Mouse (Mus musculus) hindbrain, embryonic 12.5 days (tissue): Measurements from ENCODE around the gene Dnmt3l. TPM values are rescaled to one million over a fixed set of nuclear protein-coding genes. Genes with fewer than 3 reads are reported as not detected.

Experiments used
- ATAC-seq: fragments of 200-750 bp; cut with Nextera tagmentation; 2 replicates; pipeline ENCODE4 v1.8.0; 2017; ENCODE audit warnings: moderate TSS enrichment; ENCODE audit not compliant: low FRiP score
- H3K27ac ChIP-seq: fragments of 300-500 bp; sonication (generic); 2 replicates; pipeline ENCODE4 v1.5.1; 2016; ENCODE audit warnings: mild to moderate bottlenecking
- H3K27me3 ChIP-seq: fragments of 300-500 bp; sonication (generic); 2 replicates; pipeline ENCODE4 v1.6.1; 2016; ENCODE audit warnings: mild to moderate bottlenecking
- H3K36me3 ChIP-seq: fragments of 300-500 bp; sonication (generic); 2 replicates; pipeline ENCODE4 v1.6.1; 2016; ENCODE audit warnings: mild to moderate bottlenecking
- H3K4me1 ChIP-seq: fragments of 300-500 bp; sonication (generic); 2 replicates; pipeline ENCODE4 v1.6.1; 2016
- H3K4me2 ChIP-seq: fragments of 300-500 bp; sonication (generic); replicated peaks from 2 replicates; pipeline ENCODE4 v1.6.1; 2016; ENCODE audit warnings: mild to moderate bottlenecking
- H3K4me3 ChIP-seq: fragments of 300-500 bp; sonication (generic); 2 replicates; pipeline ENCODE4 v1.5.1; 2016; ENCODE audit warnings: mild to moderate bottlenecking
- H3K9ac ChIP-seq: fragments of 300-500 bp; sonication (generic); 2 replicates; pipeline ENCODE4 v1.6.1; 2016; ENCODE audit warnings: mild to moderate bottlenecking, moderate library complexity
- H3K9me3 ChIP-seq: fragments of 300-500 bp; sonication (generic); replicated peaks from 2 replicates; pipeline ENCODE4 v1.6.1; 2016; ENCODE audit warnings: mild to moderate bottlenecking
- WGBS: fragments of 180-500 bp; shearing (Covaris S2); methylation state at CpG from one replicate; pipeline ENCODE4 v1.1.7; 2016; 5-methylcytosine and 5-hydroxymethylcytosine counted together
- polyA plus RNA-seq: library from polyadenylated mRNA; unstranded; fragments of >200 nt; fragmentation: Nextera tagmentation; extraction: Ambion mirVana; gene quantifications from 2 replicates; pipeline ENCODE4 v1.2.1, GENCODE M21; 2016

Dnmt3l gene
- polyA plus RNA-seq, result 0.48 TPM in 1 of 2 replicates, not detected in the other

DNA sequence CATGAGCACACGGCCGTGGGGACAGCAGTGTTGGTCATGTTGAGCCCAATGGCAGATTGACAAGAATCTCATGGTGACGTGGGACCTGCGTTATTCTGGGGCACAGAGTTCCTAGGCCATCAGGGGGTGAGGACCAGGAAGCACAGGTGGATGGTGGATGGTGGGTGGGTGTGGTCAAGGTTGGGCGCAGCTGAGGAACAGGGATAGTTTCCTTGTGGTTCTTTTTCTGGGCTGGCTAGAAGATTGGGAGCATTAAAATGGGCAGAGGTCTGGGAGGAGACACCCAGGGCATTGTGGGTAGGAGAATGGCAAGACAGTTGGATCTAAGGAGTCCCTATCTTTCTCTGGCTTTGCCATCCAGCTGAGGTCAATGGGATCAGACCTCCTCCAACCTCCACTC lies at the start of gene Dnmt3l:
Dnmt3l (plus strand) TSS at position 301 of the 400 bp plus-strand sequence.
- H3K36me3 ChIP-seq, result no peaks in the 10 kb centered on the region
- no peak within 1 kb of the TSS for H3K27ac ChIP-seq
- 92% methylated on average over 5 of the region's 5 CpGs for WGBS
- H3K9ac ChIP-seq, result no peak within 1 kb of the TSS
- H3K4me3 ChIP-seq, result no peak within 1 kb of the TSS
- ATAC-seq, result no peak
- H3K27me3 ChIP-seq, result peaks cover 11% of the 10 kb centered on the region; the same call in 1 of the 2 replicates
- no peak within 1 kb of the TSS for H3K4me2 ChIP-seq
- no peaks in the 10 kb centered on the region for H3K9me3 ChIP-seq
- no peaks in the 10 kb centered on the region for H3K4me1 ChIP-seq

DNA sequence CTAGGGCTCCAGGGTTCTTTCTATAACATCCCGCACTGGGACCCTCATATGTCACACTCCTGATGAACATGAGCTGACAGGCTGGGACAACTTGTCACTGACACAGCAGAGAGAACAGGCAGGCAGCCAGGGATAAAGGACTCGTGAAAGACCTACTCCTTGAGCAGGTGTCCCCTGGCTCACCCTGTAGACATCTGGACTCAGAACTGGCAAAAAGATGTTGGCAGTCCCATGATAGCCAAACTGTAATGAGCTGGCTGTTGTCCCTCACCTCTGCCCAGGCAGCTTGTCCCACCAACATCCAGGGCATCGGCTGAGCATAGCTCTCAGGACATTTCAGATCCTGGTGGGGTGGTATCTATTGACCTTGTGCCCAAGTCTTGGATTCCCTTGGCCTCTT lies 46.1 kb upstream of the Dnmt3l start:
- 98% methylated on average over 3 of the region's 3 CpGs for WGBS
- Histone ChIP-seq H3K27ac (no peak overlapping the region), H3K9me3 (no peaks in the 10 kb centered on the region), H3K9ac (no peak overlapping the region), H3K4me1 (no peaks in the 10 kb centered on the region), H3K4me3 (no peak overlapping the region), H3K4me2 (no peak overlapping the region), H3K27me3 (no peaks in the 10 kb centered on the region), H3K36me3 (peaks cover 92% of the 10 kb centered on the region)
- no peak for ATAC-seq

DNA sequence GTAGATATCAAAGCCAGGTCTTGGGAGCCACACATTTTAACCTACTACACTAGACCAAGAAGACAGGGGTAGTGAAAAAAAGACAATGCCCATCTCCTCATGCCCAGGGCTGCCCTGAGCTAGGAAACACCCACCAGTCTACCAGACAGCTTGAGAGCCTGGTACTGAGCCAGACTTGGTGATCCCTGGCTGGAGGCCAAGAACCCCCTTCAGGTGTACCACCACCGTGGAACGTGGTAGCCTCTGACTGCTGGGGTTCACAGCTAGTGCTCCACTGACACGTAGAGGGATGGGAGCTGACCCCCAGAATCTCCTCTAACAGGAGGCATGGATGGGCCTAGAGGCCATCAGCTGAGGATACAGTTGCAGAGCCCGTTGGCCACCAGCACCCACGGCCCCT lies 41.5 kb upstream of the Dnmt3l start:
- 92% methylated on average over 5 of the region's 5 CpGs for WGBS
- H3K27me3 ChIP-seq, result no peaks in the 10 kb centered on the region
- no peak for ATAC-seq
- no peak overlapping the region for H3K27ac ChIP-seq
- no peaks in the 10 kb centered on the region for H3K9me3 ChIP-seq
- H3K36me3 ChIP-seq, result peaks cover 86% of the 10 kb centered on the region
- H3K9ac ChIP-seq, result no peak overlapping the region
- no peaks in the 10 kb centered on the region for H3K4me1 ChIP-seq
- no peak overlapping the region for H3K4me3 ChIP-seq
- no peak overlapping the region for H3K4me2 ChIP-seq

DNA sequence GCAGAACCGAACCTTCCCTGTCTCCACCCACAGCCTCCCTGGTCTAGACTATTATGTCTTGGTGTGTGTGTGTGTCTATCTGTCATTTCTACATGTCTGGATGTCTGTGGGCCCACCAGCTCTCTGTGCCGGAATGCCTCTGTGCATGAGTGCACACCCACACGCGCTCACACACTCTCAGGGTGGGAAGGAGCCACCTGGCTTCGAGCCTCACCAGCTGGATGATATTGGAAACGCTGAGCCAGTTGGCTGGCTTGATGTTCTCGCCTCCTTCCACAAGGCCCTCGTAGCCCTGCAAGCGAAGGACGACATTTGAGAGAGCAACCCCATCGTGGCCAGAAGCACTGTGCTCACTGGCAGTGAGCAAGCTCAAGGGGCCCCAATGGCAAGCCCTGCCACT lies 40.0 kb upstream of the Dnmt3l start:
- Histone ChIP-seq H3K9me3 (no peaks in the 10 kb centered on the region), H3K9ac (no peak overlapping the region), H3K27ac (no peak overlapping the region), H3K4me3 (no peak overlapping the region), H3K36me3 (peaks cover 70% of the 10 kb centered on the region), H3K4me1 (peaks cover 8% of the 10 kb centered on the region), H3K4me2 (no peak overlapping the region), H3K27me3 (no peaks in the 10 kb centered on the region)
- 96% methylated on average over 11 of the region's 11 CpGs for WGBS
- ATAC-seq, result no peak

DNA sequence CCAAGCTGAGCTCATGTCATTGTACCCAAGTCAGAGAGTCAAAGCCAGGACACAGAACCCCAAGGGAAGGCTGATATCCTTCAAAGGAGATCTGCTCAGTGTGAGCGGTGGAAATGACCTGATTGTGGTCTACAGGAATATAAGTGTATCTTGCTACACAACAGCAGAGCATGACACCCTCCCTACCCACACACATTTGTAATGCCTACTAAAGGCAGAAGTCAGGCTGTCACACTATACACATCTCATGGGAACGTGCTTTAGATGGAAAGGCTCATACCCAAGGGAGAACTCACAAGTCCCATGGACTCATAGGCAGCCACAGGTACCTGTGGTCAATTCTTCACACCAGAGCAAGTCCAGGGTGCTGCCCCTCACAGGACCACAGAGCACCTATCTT lies 39.4 kb upstream of the Dnmt3l start:
- Histone ChIP-seq H3K36me3 (peaks cover 65% of the 10 kb centered on the region), H3K4me1 (peaks cover 13% of the 10 kb centered on the region), H3K27me3 (no peaks in the 10 kb centered on the region), H3K4me2 (no peak overlapping the region), H3K27ac (no peak overlapping the region), H3K9ac (no peak overlapping the region), H3K4me3 (no peak overlapping the region), H3K9me3 (no peaks in the 10 kb centered on the region)
- ATAC-seq, result no peak
- 95% methylated on average over 2 of the region's 2 CpGs for WGBS

DNA sequence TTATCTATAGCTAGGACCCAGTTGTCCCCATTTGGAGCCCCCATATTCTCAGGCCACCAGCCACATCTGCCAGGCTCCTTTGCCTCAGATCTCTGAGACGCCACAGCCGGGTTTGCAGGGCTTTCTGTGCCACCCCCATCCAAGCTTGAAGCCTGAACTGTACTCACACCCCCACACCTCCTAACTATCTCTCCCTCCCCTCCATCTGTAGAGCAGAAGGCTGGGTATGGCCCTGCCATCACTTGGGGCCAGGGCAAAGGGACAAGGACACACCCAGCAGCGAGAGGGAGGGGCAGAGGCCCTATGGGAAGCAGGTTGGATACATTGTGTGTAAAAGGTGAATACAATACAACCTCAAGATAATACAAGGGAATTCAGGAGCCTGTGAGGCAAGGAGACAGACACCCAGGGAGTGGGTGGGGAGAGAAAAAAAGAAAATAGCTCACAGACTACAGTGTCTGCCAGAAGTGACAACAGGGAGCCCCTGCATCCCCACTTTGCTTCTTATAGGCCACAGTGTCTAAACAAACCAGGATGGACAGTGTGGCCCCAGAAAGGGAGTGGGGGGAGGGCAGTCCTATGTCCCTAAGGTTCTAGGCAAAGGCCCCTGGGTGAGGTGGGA lies 37.2 kb upstream of the Dnmt3l start:
- Histone ChIP-seq H3K4me2 (no peak overlapping the region), H3K27ac (no peak overlapping the region), H3K27me3 (no peaks in the 10 kb centered on the region), H3K9ac (no peak overlapping the region), H3K4me3 (no peak overlapping the region), H3K4me1 (peaks cover 30% of the 10 kb centered on the region), H3K9me3 (no peaks in the 10 kb centered on the region), H3K36me3 (peaks cover 42% of the 10 kb centered on the region)
- ATAC-seq, result no peak
- 93% methylated on average over 3 of the region's 3 CpGs for WGBS

DNA sequence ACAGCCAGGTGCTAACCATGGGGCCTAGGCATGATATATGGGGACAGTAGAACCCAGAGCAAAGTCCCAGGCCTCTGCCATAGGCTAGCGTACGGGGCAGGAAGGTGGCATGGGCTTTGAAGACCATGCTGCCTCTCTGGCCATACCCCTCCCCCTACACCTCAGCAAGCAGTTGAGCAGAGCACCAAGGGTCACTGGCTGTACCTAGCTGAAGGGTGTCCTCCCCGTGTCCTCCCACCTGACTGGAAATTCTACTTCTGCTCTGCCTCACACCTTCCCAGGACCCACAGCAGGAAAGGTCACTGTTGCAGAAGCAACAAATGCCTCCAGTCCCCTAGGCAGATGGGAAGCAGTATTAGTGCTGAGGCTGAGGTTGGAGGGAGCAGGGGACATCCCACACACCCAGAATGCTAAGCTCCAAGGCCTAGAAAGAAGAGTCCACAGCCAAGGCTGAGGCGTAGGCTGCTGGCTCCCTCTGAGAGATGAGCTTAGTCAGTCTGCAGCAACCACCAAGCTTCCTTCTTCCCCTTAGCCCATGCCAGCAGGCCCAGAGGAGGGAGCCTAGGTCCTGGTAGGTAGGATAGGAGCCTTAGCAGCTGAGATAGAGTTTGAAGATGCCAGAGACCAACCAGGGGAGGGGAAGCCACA lies 35.8 kb upstream of the Dnmt3l start:
- Histone ChIP-seq H3K27me3 (peaks cover 2% of the 10 kb centered on the region; the same call in 1 of the 2 replicates), H3K4me2 (no peak overlapping the region), H3K36me3 (peaks cover 29% of the 10 kb centered on the region), H3K9me3 (no peaks in the 10 kb centered on the region), H3K4me3 (no peak overlapping the region), H3K27ac (no peak overlapping the region), H3K4me1 (peaks cover 30% of the 10 kb centered on the region), H3K9ac (peak overlapping the region; percentile 27; the same call in 1 of the 2 replicates)
- no peak for ATAC-seq
- 86% methylated on average over 4 of the region's 4 CpGs for WGBS

DNA sequence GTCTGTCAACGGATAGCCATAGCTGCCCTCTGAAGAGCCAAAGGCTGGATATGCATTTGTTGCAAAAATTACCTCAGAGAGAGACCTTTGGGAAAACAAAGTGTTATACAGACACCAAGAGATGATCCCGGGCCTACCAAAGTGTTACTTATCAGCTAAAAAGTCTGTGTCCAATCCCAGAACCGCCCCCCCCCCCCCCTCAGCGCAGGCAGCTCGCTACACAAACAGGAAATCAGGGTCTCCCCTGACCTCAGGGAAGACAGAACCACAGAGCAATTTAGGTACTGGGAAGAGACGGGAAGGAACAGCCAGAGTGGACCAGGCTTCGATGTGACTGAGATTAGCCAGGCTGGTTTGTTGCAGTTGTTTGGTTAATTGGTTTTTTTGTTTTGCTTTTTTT lies 34.5 kb upstream of the Dnmt3l start:
- 58% methylated on average over 7 of the region's 7 CpGs for WGBS
- Histone ChIP-seq H3K27ac (no peak overlapping the region), H3K27me3 (peaks cover 4% of the 10 kb centered on the region; the same call in 1 of the 2 replicates), H3K9ac (no peak overlapping the region), H3K4me3 (no peak overlapping the region), H3K9me3 (no peaks in the 10 kb centered on the region), H3K36me3 (peaks cover 16% of the 10 kb centered on the region), H3K4me1 (peaks cover 30% of the 10 kb centered on the region), H3K4me2 (no peak overlapping the region)
- no peak for ATAC-seq

DNA sequence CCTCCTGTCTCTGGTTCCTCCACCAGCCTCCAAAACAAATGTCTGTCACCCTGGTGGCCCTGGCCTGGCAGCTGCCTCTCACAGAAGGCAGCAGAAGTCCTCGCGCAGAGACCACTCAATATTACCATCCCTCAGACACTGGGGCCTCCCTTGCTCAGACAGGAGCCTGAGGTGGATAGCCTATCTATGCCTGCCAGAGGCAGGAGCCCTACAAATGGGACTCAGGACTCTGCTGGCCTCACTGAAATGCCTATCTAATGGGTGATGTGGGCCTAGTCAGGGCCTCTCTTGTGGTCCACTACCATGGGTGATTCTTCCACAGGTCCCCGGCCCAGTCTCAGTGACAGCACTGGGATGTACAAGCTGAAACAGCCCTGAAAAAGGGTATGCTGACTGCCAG lies 33.6 kb upstream of the Dnmt3l start:
- peak overlapping the region; percentile 87 for H3K9ac ChIP-seq
- H3K4me2 ChIP-seq, result peak overlapping the region; percentile 79
- H3K4me3 ChIP-seq, result peak overlapping the region; percentile 81; the same call in 1 of the 2 replicates
- H3K27ac ChIP-seq, result peak overlapping the region; percentile 96; the same call in 1 of the 2 replicates
- WGBS, result 83% methylated on average over 3 of the region's 3 CpGs
- H3K4me1 ChIP-seq, result peaks cover 30% of the 10 kb centered on the region
- peaks cover 4% of the 10 kb centered on the region; the same call in 1 of the 2 replicates for H3K27me3 ChIP-seq
- H3K9me3 ChIP-seq, result no peaks in the 10 kb centered on the region
- no peak for ATAC-seq
- H3K36me3 ChIP-seq, result peaks cover 9% of the 10 kb centered on the region

DNA sequence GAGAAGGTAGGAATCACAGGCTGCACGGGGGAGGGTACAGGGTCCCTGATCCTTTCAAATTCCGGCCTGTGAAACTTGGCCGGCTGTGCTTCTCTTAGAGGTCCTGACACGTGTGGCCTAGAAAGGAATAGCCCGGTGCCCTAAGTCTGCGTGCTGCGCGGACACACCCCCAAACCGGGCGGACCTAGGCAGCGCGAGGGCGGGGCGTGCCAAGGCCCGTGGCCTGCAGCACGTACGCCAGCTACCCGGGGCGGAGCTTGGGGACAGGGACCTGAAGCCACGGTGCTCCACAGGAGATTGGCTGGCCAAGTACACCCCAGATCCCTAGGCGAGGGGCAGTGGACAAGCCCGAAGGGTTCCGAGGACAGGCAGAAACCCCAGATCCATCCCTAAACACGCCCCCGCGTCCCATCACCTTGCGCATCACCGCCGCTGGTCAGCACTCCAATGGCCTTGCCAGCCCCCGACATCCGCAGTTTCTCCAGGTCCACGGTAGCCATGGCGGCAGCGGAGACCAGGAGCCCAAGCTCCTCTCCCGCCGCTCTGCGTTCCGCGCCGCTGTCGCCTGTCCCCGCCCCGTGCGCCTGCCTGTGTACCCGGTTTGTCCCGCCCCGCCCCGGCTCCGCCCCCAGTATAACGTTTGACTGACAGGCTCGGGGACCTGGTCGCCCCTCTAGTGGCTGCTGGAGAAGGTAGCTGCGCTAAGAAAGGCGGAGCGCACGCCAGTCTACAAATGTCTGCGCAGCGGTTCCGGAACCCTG lies 32.4 kb upstream of the Dnmt3l start:
- peaks cover 6% of the 10 kb centered on the region for H3K36me3 ChIP-seq
- H3K4me1 ChIP-seq, result peaks cover 30% of the 10 kb centered on the region
- H3K27ac ChIP-seq, result peak overlapping the region; percentile 96
- peak overlapping the region; percentile 81 for H3K4me3 ChIP-seq
- H3K9ac ChIP-seq, result peak overlapping the region; percentile 87
- 1% methylated on average over 59 of the region's 59 CpGs for WGBS
- H3K9me3 ChIP-seq, result no peaks in the 10 kb centered on the region
- H3K4me2 ChIP-seq, result peak overlapping the region; percentile 79
- peaks cover 4% of the 10 kb centered on the region; the same call in 1 of the 2 replicates for H3K27me3 ChIP-seq
- peak; percentile 96 for ATAC-seq

DNA sequence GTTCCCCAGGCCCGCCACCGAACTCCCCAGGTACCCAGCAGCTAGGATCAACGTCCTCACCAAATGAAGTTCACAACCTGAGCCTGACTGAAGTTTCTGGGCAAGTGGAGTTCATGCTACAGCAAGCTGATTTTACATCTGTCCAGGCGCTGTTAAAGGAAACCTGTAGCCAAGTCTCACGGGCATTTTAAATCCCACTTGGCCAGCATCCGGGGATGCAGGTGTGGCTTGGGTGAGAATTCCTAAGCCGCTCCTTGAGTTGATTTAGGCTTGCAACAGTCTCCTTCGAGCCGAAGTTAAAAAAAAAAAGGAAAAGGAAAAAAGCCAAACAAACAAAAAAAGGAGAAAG lies 31.8 kb upstream of the Dnmt3l start, which contains the start of gene Pfkl:
Pfkl (minus strand) TSS at position 139 of the 349 bp plus-strand sequence.
- Histone ChIP-seq H3K9me3 (no peaks in the 10 kb centered on the region; the same call in 1 of the 2 replicates), H3K4me2 (peak within 1 kb of the TSS; percentile 79), H3K27me3 (peaks cover 4% of the 10 kb centered on the region; the same call in 1 of the 2 replicates), H3K4me3 (peak within 1 kb of the TSS; percentile 81), H3K9ac (peak within 1 kb of the TSS; percentile 87), H3K4me1 (peaks cover 30% of the 10 kb centered on the region), H3K36me3 (0 out of 2 replicates have a peak, but pooled peaks cover under 1% of the 10 kb centered on the region), H3K27ac (peak within 1 kb of the TSS; percentile 96)
- no peak for ATAC-seq
- 1% methylated on average over 9 of the region's 9 CpGs for WGBS

DNA sequence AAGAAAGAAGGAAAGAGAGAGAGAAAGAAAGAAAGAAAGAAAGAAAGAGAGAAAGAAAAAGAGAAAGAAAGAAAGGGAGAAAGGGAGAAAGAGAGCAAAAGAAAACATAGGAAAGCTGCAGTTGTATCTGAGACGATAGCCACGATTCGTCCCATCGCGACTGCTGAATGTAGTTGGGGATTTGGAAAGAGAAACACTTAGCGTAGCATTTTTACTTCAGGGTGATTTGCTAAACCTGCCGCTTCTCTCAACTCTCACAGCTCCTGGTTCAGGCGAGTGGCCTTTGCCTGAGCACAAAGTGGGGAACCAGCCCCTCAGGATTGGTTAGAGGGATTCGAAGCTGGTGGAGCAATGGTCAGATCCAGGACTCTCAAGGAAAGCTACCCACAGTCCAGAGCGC lies 31.4 kb upstream of the Dnmt3l start:
- Histone ChIP-seq H3K9ac (no peak overlapping the region), H3K4me1 (peaks cover 30% of the 10 kb centered on the region), H3K9me3 (no peaks in the 10 kb centered on the region; the same call in 1 of the 2 replicates), H3K4me3 (no peak overlapping the region), H3K4me2 (peak overlapping the region; percentile 79), H3K27me3 (peaks cover 4% of the 10 kb centered on the region; the same call in 1 of the 2 replicates), H3K27ac (no peak overlapping the region), H3K36me3 (no peaks in the 10 kb centered on the region)
- no peak for ATAC-seq
- WGBS, result 26% methylated on average over 10 of the region's 10 CpGs
